Mouse (Mus musculus): Measurements from ENCODE around the gene Sgsm3. TPM values are rescaled to one million over a fixed set of nuclear protein-coding genes. Genes with fewer than 3 reads are reported as not detected.
A peak's percentile ranks its signal among the peaks of the same experiment; 100 is the strongest.
"Not testable (repeated sequence)": the region's sequence is repeated elsewhere in the genome, so short reads cannot be mapped to it uniquely, and the experiment has no call there.

Gene Sgsm3
- polyA plus RNA-seq (2015; fragmentation: Nextera tagmentation; extraction: Ambion mirVana), result 7.9 TPM in 2 replicates

GRCm38 (mm10) chr15:80977620-80978334 is at the start of gene Sgsm3:
Gene Sgsm3 (plus strand): TSS chr15:80977765.
- Histone ChIP-seq H3K4me3 (ENCODE audit: low read depth, low read length) (peak within 1 kb of the TSS; percentile 85), H3K27me3 (ENCODE audit: control insufficient read depth, insufficient read depth, low read depth, low read length) (no peaks in the 10 kb centered on the region), H3K36me3 (ENCODE audit: control insufficient read depth, insufficient read depth) (no peaks in the 10 kb centered on the region), H3K9me3 (replicated peaks; ENCODE audit: control insufficient read depth, low read length) (no peaks in the 10 kb centered on the region), H3K27ac (ENCODE audit: low read length) (0 out of 2 replicates have a peak within 1 kb of the TSS, but pooled peaks have one; percentile 7), H3K4me2 (ENCODE audit: low read depth, low read length) (peak within 1 kb of the TSS; percentile 89), H3K9ac (ENCODE audit: low read depth, low read length) (peak within 1 kb of the TSS; percentile 82), H3K4me1 (ENCODE audit: control insufficient read depth, low read depth, low read length) (peaks cover 20% of the 10 kb centered on the region)
- under 1% methylated on average over 67 of the region's 67 CpGs for WGBS (ENCODE audit: insufficient replicate concordance)
- peak; percentile 90 for ATAC-seq (ENCODE audit: low read depth)

DNA sequence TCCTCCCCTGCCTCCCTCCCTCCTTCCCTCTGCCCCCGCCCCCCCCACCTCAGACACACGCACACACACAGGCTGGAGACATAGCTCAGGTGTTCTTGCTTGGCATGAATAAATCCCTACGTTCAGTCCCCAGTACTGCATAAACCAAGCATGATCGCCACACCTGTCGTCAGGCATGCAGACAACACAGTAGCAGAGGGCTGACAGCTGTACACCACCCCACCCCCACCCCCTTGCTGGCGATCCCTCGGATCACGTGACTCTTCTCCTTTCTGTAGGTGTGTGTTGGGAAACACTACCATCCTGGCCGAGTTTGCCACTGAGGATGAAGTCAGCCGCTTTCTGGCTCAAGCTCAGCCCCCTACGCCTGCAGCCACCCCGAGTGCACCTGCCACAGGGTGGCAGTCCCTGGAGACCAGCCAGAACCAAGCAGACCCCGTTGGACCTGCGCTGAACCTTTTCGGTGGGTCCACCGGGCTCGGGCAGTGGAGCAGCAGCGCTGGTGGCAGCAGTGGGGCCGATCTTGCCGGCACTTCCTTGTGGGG is 48.7 kb upstream of the Sgsm3 start:
- ATAC-seq (ENCODE audit: low read depth), result peak; percentile 24; the same call in 1 of the 2 replicates

DNA sequence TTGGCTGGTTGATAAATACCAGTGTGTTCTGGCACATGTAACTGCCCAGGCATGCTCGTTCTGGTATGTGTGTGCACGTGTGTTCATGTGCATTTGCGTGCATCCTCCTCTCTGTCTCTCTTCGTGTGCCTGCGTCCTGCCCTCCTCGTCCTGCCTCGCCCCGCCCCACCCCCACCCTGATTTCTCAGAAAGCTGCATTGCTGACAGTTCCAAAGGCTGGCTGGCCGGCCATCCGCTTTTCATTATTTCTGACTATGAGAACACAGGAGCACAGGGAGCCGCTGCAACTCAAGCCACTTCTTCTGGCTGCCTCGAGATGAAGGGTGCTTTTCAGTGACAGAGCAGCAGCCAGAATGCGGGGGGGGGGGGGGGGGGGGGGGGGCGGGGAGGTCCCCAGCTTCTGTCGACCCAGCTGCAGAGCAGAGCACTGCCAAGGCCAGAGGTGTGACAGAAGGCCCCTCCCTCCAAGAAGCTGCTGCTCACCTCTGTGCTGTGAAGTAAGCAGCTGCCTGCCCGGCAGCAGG is 47.5 kb upstream of the Sgsm3 start:
- no peaks in the 10 kb centered on the region for H3K27me3 ChIP-seq (ENCODE audit: control insufficient read depth, insufficient read depth, low read depth, low read length)
- no peak overlapping the region for H3K4me2 ChIP-seq (ENCODE audit: low read depth, low read length)
- peaks cover 40% of the 10 kb centered on the region for H3K36me3 ChIP-seq (ENCODE audit: control insufficient read depth, insufficient read depth)
- no peak overlapping the region for H3K27ac ChIP-seq (ENCODE audit: low read length)
- H3K9me3 ChIP-seq (replicated peaks; ENCODE audit: control insufficient read depth, low read length), result no peaks in the 10 kb centered on the region
- 55% methylated on average over 14 of the region's 16 CpGs for WGBS (ENCODE audit: insufficient replicate concordance)
- H3K9ac ChIP-seq (ENCODE audit: low read depth, low read length), result no peak overlapping the region
- peaks cover 4% of the 10 kb centered on the region for H3K4me1 ChIP-seq (ENCODE audit: control insufficient read depth, low read depth, low read length)
- no peak for ATAC-seq (ENCODE audit: low read depth)
- no peak overlapping the region for H3K4me3 ChIP-seq (ENCODE audit: low read depth, low read length)

More for the DNA sequence above, 48.7 kb upstream of the Sgsm3 start:
- Histone ChIP-seq H3K9me3 (replicated peaks; ENCODE audit: control insufficient read depth, low read length) (no peaks in the 10 kb centered on the region), H3K9ac (ENCODE audit: low read depth, low read length) (no peak overlapping the region), H3K4me3 (ENCODE audit: low read depth, low read length) (no peak overlapping the region), H3K4me1 (ENCODE audit: control insufficient read depth, low read depth, low read length) (peaks cover 4% of the 10 kb centered on the region), H3K4me2 (ENCODE audit: low read depth, low read length) (no peak overlapping the region), H3K27me3 (ENCODE audit: control insufficient read depth, insufficient read depth, low read depth, low read length) (no peaks in the 10 kb centered on the region), H3K36me3 (ENCODE audit: control insufficient read depth, insufficient read depth) (peaks cover 49% of the 10 kb centered on the region), H3K27ac (ENCODE audit: low read length) (no peak overlapping the region)
- WGBS (ENCODE audit: insufficient replicate concordance), result 86% methylated on average over 20 of the region's 20 CpGs

GRCm38 (mm10) chr15:80930676-80931320 is 46.8 kb upstream of the Sgsm3 start:
- H3K36me3 ChIP-seq (ENCODE audit: control insufficient read depth, insufficient read depth), result peaks cover 39% of the 10 kb centered on the region
- not testable (repeated sequence) for H3K9ac ChIP-seq (ENCODE audit: low read depth, low read length); H3K4me3 ChIP-seq (ENCODE audit: low read depth, low read length); H3K27ac ChIP-seq (ENCODE audit: low read length); H3K4me1 ChIP-seq (ENCODE audit: control insufficient read depth, low read depth, low read length); H3K27me3 ChIP-seq (ENCODE audit: control insufficient read depth, insufficient read depth, low read depth, low read length); H3K9me3 ChIP-seq (replicated peaks; ENCODE audit: control insufficient read depth, low read length); ATAC-seq (ENCODE audit: low read depth); H3K4me2 ChIP-seq (ENCODE audit: low read depth, low read length)
- WGBS (ENCODE audit: insufficient replicate concordance), result 85% methylated on average over 23 of the region's 23 CpGs

GRCm38 (mm10) chr15:80931345-80931960 is 46.1 kb upstream of the Sgsm3 start:
- H3K36me3 ChIP-seq (ENCODE audit: control insufficient read depth, insufficient read depth), result peaks cover 34% of the 10 kb centered on the region

GRCm38 (mm10) chr15:80934841-80935240 is 42.7 kb upstream of the Sgsm3 start:
- no peak overlapping the region for H3K4me3 ChIP-seq (ENCODE audit: low read depth, low read length)
- H3K36me3 ChIP-seq (ENCODE audit: control insufficient read depth, insufficient read depth), result peaks cover 10% of the 10 kb centered on the region
- H3K27me3 ChIP-seq (ENCODE audit: control insufficient read depth, insufficient read depth, low read depth, low read length), result no peaks in the 10 kb centered on the region
- H3K9me3 ChIP-seq (replicated peaks; ENCODE audit: control insufficient read depth, low read length), result no peaks in the 10 kb centered on the region
- no peak overlapping the region for H3K27ac ChIP-seq (ENCODE audit: low read length)
- H3K9ac ChIP-seq (ENCODE audit: low read depth, low read length), result no peak overlapping the region
- ATAC-seq (ENCODE audit: low read depth), result no peak
- 38% methylated on average over 5 of the region's 5 CpGs for WGBS (ENCODE audit: insufficient replicate concordance)
- H3K4me1 ChIP-seq (ENCODE audit: control insufficient read depth, low read depth, low read length), result no peaks in the 10 kb centered on the region; the same call in 1 of the 2 replicates
- H3K4me2 ChIP-seq (ENCODE audit: low read depth, low read length), result no peak overlapping the region

More at GRCm38 (mm10) chr15:80931345-80931960, 46.1 kb upstream of the Sgsm3 start:
- WGBS (ENCODE audit: insufficient replicate concordance), result 90% methylated on average over 9 of the region's 9 CpGs
- H3K27ac ChIP-seq (ENCODE audit: low read length), result no peak overlapping the region
- H3K9ac ChIP-seq (ENCODE audit: low read depth, low read length), result no peak overlapping the region
- no peaks in the 10 kb centered on the region for H3K27me3 ChIP-seq (ENCODE audit: control insufficient read depth, insufficient read depth, low read depth, low read length)
- no peaks in the 10 kb centered on the region for H3K9me3 ChIP-seq (replicated peaks; ENCODE audit: control insufficient read depth, low read length)
- no peak overlapping the region for H3K4me2 ChIP-seq (ENCODE audit: low read depth, low read length)
- H3K4me3 ChIP-seq (ENCODE audit: low read depth, low read length), result no peak overlapping the region
- no peak for ATAC-seq (ENCODE audit: low read depth)
- H3K4me1 ChIP-seq (ENCODE audit: control insufficient read depth, low read depth, low read length), result peaks cover 4% of the 10 kb centered on the region

GRCm38 (mm10) chr15:80936686-80937085 is 40.9 kb upstream of the Sgsm3 start:
- no peak overlapping the region for H3K27ac ChIP-seq (ENCODE audit: low read length)
- 89% methylated on average over 3 of the region's 3 CpGs for WGBS (ENCODE audit: insufficient replicate concordance)
- H3K27me3 ChIP-seq (ENCODE audit: control insufficient read depth, insufficient read depth, low read depth, low read length), result no peaks in the 10 kb centered on the region
- ATAC-seq (ENCODE audit: low read depth), result no peak
- no peaks in the 10 kb centered on the region for H3K4me1 ChIP-seq (ENCODE audit: control insufficient read depth, low read depth, low read length)
- no peak overlapping the region for H3K4me3 ChIP-seq (ENCODE audit: low read depth, low read length)
- no peak overlapping the region for H3K9ac ChIP-seq (ENCODE audit: low read depth, low read length)
- H3K36me3 ChIP-seq (ENCODE audit: control insufficient read depth, insufficient read depth), result peaks cover 3% of the 10 kb centered on the region
- H3K9me3 ChIP-seq (replicated peaks; ENCODE audit: control insufficient read depth, low read length), result no peaks in the 10 kb centered on the region
- no peak overlapping the region for H3K4me2 ChIP-seq (ENCODE audit: low read depth, low read length)

DNA sequence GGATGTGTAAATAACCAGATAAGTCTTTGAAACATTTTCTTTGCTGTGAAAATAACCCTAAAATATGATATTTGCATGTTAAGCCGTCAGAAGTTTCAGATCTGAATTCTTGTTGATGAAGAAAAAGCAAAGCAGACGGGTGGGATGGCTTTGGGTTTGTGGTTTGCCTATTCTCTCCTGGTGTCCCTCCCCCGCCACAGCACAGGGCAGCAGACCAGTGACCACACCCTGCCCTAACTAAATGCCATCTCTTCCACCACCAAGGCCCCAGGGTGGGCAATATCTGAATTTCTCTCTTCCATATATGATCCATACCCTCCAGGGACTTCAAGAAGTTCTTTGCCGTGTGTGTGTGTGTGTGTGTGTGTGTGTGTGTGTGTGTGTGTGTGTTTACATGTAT is 39.0 kb upstream of the Sgsm3 start:
- Histone ChIP-seq H3K4me3 (ENCODE audit: low read depth, low read length) (no peak overlapping the region), H3K4me2 (ENCODE audit: low read depth, low read length) (no peak overlapping the region), H3K27me3 (ENCODE audit: control insufficient read depth, insufficient read depth, low read depth, low read length) (no peaks in the 10 kb centered on the region), H3K9me3 (replicated peaks; ENCODE audit: control insufficient read depth, low read length) (no peaks in the 10 kb centered on the region), H3K9ac (ENCODE audit: low read depth, low read length) (no peak overlapping the region), H3K27ac (ENCODE audit: low read length) (no peak overlapping the region), H3K4me1 (ENCODE audit: control insufficient read depth, low read depth, low read length) (no peaks in the 10 kb centered on the region), H3K36me3 (ENCODE audit: control insufficient read depth, insufficient read depth) (no peaks in the 10 kb centered on the region)
- WGBS (ENCODE audit: insufficient replicate concordance), result 58% methylated on average over 4 of the region's 4 CpGs
- ATAC-seq (ENCODE audit: low read depth), result no peak

Data from liver, embryonic 16.5 days (tissue).